9 mouse cellular contexts compared by ENCODE assay signal in genomic region chr6:97457210-97457609, GRCm38 (mm10).
A peak's percentile ranks its signal among the peaks of the same experiment; 100 is the strongest.
DNase-seq lines count a peak whose midpoint lies in the region; ATAC-seq and TF ChIP-seq lines count a peak whose summit lies in the region.
"Had no signal": no experiment of that assay in that cellular context is flagged by ENCODE, and none has a peak within 500 bp of the region (broad histone marks: within the 10 kb centered on the region; RNA-seq: fewer than 3 reads in every experiment).

No protein-coding gene starts in this region.

- H3K4me1 ChIP-seq in heart, embryonic 10.5 days, result peaks cover 38% of the 10 kb centered on the region
- peaks cover 48% of the 10 kb centered on the region for H3K4me1 ChIP-seq in megakaryocyte, embryonic 14.5 days
- no peaks in the 10 kb centered on the region for H3K4me1 ChIP-seq in intestine, embryonic 16.5 days (ENCODE audit: control insufficient read depth, insufficient read depth, low read length)

- H3K4me3 ChIP-seq in heart, embryonic 10.5 days, result peak overlapping the region; percentile 15; the same call in 1 of the 2 replicates
- H3K4me3 ChIP-seq in megakaryocyte, embryonic 14.5 days (replicated peaks), result peak overlapping the region; percentile 78
- no peak overlapping the region for H3K4me3 ChIP-seq in intestine, embryonic 16.5 days (ENCODE audit: low read length)
- H3K4me3 ChIP-seq: limb, embryonic 12.5 days had no signal

- no peaks in the 10 kb centered on the region for H3K9me3 ChIP-seq in heart, embryonic 10.5 days
- H3K9me3 ChIP-seq in megakaryocyte, embryonic 14.5 days, result no peaks in the 10 kb centered on the region
- H3K9me3 ChIP-seq in intestine, embryonic 16.5 days (ENCODE audit: control insufficient read depth, low read length), result no peaks in the 10 kb centered on the region
- H3K9me3 ChIP-seq: limb, embryonic 12.5 days had no signal

- TF ChIP-seq CTCF in brain, embryonic 14.5 days (IDR thresholded peaks at IDR 0.05; ENCODE audit: borderline replicate concordance, extremely low read depth, insufficient read depth, insufficient read length), result no peak

- no peak overlapping the region for H3K4me2 ChIP-seq in intestine, embryonic 16.5 days (ENCODE audit: low read depth, low read length)
- H3K4me2 ChIP-seq: limb, embryonic 12.5 days had no signal

- TF ChIP-seq POLR2A in brain, embryonic 14.5 days (IDR thresholded peaks at IDR 0.05; ENCODE audit: borderline replicate concordance, extremely low read depth, insufficient read depth, insufficient read length, poor library complexity, severe bottlenecking), result no peak

- 23% methylated on average over 2 of the region's 2 CpGs for WGBS in heart, embryonic 10.5 days
- 62% methylated on average over 2 of the region's 2 CpGs for WGBS in intestine, embryonic 16.5 days

- H3K36me3 ChIP-seq in heart, embryonic 10.5 days, result no peaks in the 10 kb centered on the region
- no peaks in the 10 kb centered on the region for H3K36me3 ChIP-seq in megakaryocyte, embryonic 14.5 days (replicated peaks; ENCODE audit: low read length)
- H3K36me3 ChIP-seq in intestine, embryonic 16.5 days (ENCODE audit: control insufficient read depth, insufficient read depth, low read length), result no peaks in the 10 kb centered on the region
- H3K36me3 ChIP-seq: limb, embryonic 12.5 days had no signal

- intact Hi-C loops in heart, postnatal 36 days (cut with DNase I), result loop anchor here (5.0 kb wide), 1 partner anchor 35 kb away; no protein-coding TSS in a partner anchor

- ATAC-seq in inflammation-experienced regulatory T-cells, adult 6 months, result no peak
- ATAC-seq in intestine, embryonic 16.5 days, result no peak

- H3K27me3 ChIP-seq in heart, embryonic 10.5 days (ENCODE audit: insufficient read depth, poor library complexity, severe bottlenecking), result no peaks in the 10 kb centered on the region
- H3K27me3 ChIP-seq in megakaryocyte, embryonic 14.5 days (replicated peaks), result peaks cover 9% of the 10 kb centered on the region
- H3K27me3 ChIP-seq in intestine, embryonic 16.5 days (replicated peaks; ENCODE audit: control insufficient read depth, insufficient read depth, low read length), result no peaks in the 10 kb centered on the region
- H3K27me3 ChIP-seq: limb, embryonic 12.5 days had no signal

- peak overlapping the region; percentile 80 for H3K27ac ChIP-seq in heart, embryonic 10.5 days
- no peak overlapping the region for H3K27ac ChIP-seq in intestine, embryonic 16.5 days (ENCODE audit: low read length)
- H3K27ac ChIP-seq: limb, embryonic 12.5 days had no signal

- no peak for DNase-seq in heart, embryonic 10.5 days (ENCODE audit: low spot score)
- DNase-seq in heart, postnatal 36 days, result no peak
- DNase-seq in brain, embryonic 14.5 days (ENCODE audit: low read depth), result peak; percentile 25
- DNase-seq in kidney, adult 18-20 months, result peak; percentile 51
- DNase-seq in thymus, adult 18-20 months, result no peak

- no peak overlapping the region for H3K9ac ChIP-seq in intestine, embryonic 16.5 days (ENCODE audit: low read depth, low read length)
- H3K9ac ChIP-seq: limb, embryonic 12.5 days had no signal

Comparison
In these comparisons a context has a peak if more than half of its experiments do, and no peak if none do; other contexts are left out.
1. DNase-seq: peak in brain, embryonic 14.5 days (single experiment) and kidney, adult 18-20 months (single experiment); none in heart, embryonic 10.5 days (single experiment), heart, postnatal 36 days (0 of 2) and thymus, adult 18-20 months (0 of 2).